In genomic region chr14:14984710-14985647, GRCm38 (mm10) we compare ENCODE assay signal across 8 mouse cellular contexts.
A peak's percentile ranks its signal among the peaks of the same experiment; 100 is the strongest.
DNase-seq lines count a peak whose midpoint lies in the region; ATAC-seq and TF ChIP-seq lines count a peak whose summit lies in the region.

No protein-coding gene starts in this region.

- H3K36me3 ChIP-seq in embryonic facial prominence, embryonic 14.5 days (ENCODE audit: control insufficient read depth, insufficient read depth, low read length), result no peaks in the 10 kb centered on the region
- H3K36me3 ChIP-seq in heart, embryonic 12.5 days, result no peaks in the 10 kb centered on the region
- no peaks in the 10 kb centered on the region for H3K36me3 ChIP-seq in kidney, postnatal 0 days (ENCODE audit: insufficient read depth, low read length)
- H3K36me3 ChIP-seq in liver, embryonic 13.5 days, result no peaks in the 10 kb centered on the region
- no peaks in the 10 kb centered on the region for H3K36me3 ChIP-seq in neural tube, embryonic 13.5 days
- no peaks in the 10 kb centered on the region for H3K36me3 ChIP-seq in stomach, embryonic 16.5 days (ENCODE audit: control insufficient read depth, insufficient read depth, low read length)

- 41% methylated on average over 11 of the region's 11 CpGs for WGBS in embryonic facial prominence, embryonic 14.5 days
- 33% methylated on average over 11 of the region's 11 CpGs for WGBS in heart, embryonic 12.5 days
- WGBS in kidney, postnatal 0 days, result 44% methylated on average over 11 of the region's 11 CpGs
- 31% methylated on average over 11 of the region's 11 CpGs for WGBS in liver, embryonic 13.5 days (ENCODE audit: insufficient replicate concordance)
- 44% methylated on average over 11 of the region's 11 CpGs for WGBS in neural tube, embryonic 13.5 days
- 36% methylated on average over 11 of the region's 11 CpGs for WGBS in stomach, embryonic 16.5 days

- H3K4me3 ChIP-seq in embryonic facial prominence, embryonic 14.5 days (ENCODE audit: low read depth, low read length), result no peak overlapping the region
- H3K4me3 ChIP-seq in heart, embryonic 12.5 days, result no peak overlapping the region
- H3K4me3 ChIP-seq in kidney, postnatal 0 days (replicated peaks; ENCODE audit: low read depth, low read length), result no peak overlapping the region
- H3K4me3 ChIP-seq in liver, embryonic 13.5 days (replicated peaks), result no peak overlapping the region
- no peak overlapping the region for H3K4me3 ChIP-seq in neural tube, embryonic 13.5 days
- H3K4me3 ChIP-seq in stomach, embryonic 16.5 days (replicated peaks; ENCODE audit: low read length), result no peak overlapping the region

- TF ChIP-seq CTCF in kidney, postnatal 0 days (IDR thresholded peaks at IDR 0.05; ENCODE audit: low read depth), result peak; percentile 95

- no peaks in the 10 kb centered on the region for H3K27me3 ChIP-seq in embryonic facial prominence, embryonic 14.5 days (replicated peaks; ENCODE audit: control insufficient read depth, insufficient read depth, low read length)
- no peaks in the 10 kb centered on the region for H3K27me3 ChIP-seq in heart, embryonic 12.5 days (replicated peaks)
- no peaks in the 10 kb centered on the region for H3K27me3 ChIP-seq in kidney, postnatal 0 days (ENCODE audit: insufficient read depth, low read length)
- no peaks in the 10 kb centered on the region for H3K27me3 ChIP-seq in liver, embryonic 13.5 days
- no peaks in the 10 kb centered on the region for H3K27me3 ChIP-seq in neural tube, embryonic 13.5 days
- H3K27me3 ChIP-seq in stomach, embryonic 16.5 days (ENCODE audit: control insufficient read depth, insufficient read depth, low read length), result no peaks in the 10 kb centered on the region

- peak; percentile 78 for ATAC-seq in embryonic facial prominence, embryonic 14.5 days (ENCODE audit: low read depth)
- peak; percentile 34; the same call in 1 of the 2 replicates for ATAC-seq in heart, embryonic 12.5 days (ENCODE audit: insufficient number of reproducible peaks, low FRiP score)
- ATAC-seq in kidney, postnatal 0 days (replicated peaks; ENCODE audit: low FRiP score, low read depth), result peak; percentile 71; the same call in 1 of the 2 replicates
- ATAC-seq in liver, embryonic 13.5 days (ENCODE audit: low read depth), result no peak
- ATAC-seq in neural tube, embryonic 13.5 days (ENCODE audit: low read depth), result peak; percentile 88
- ATAC-seq in stomach, embryonic 16.5 days (ENCODE audit: insufficient read depth, low FRiP score), result peak; percentile 64

- no peak overlapping the region for H3K4me2 ChIP-seq in embryonic facial prominence, embryonic 14.5 days (ENCODE audit: low read depth, low read length)
- no peak overlapping the region for H3K4me2 ChIP-seq in heart, embryonic 12.5 days
- H3K4me2 ChIP-seq in kidney, postnatal 0 days (ENCODE audit: low read length), result no peak overlapping the region
- no peak overlapping the region for H3K4me2 ChIP-seq in liver, embryonic 13.5 days
- no peak overlapping the region for H3K4me2 ChIP-seq in neural tube, embryonic 13.5 days
- no peak overlapping the region for H3K4me2 ChIP-seq in stomach, embryonic 16.5 days (ENCODE audit: low read depth, low read length)

- H3K4me1 ChIP-seq in embryonic facial prominence, embryonic 14.5 days (ENCODE audit: control insufficient read depth, insufficient read depth, low read length), result no peaks in the 10 kb centered on the region
- H3K4me1 ChIP-seq in heart, embryonic 12.5 days (replicated peaks), result peaks cover 14% of the 10 kb centered on the region
- no peaks in the 10 kb centered on the region for H3K4me1 ChIP-seq in kidney, postnatal 0 days (replicated peaks; ENCODE audit: insufficient read depth, low read length)
- no peaks in the 10 kb centered on the region for H3K4me1 ChIP-seq in liver, embryonic 13.5 days (replicated peaks)
- H3K4me1 ChIP-seq in neural tube, embryonic 13.5 days (replicated peaks), result no peaks in the 10 kb centered on the region
- no peaks in the 10 kb centered on the region for H3K4me1 ChIP-seq in stomach, embryonic 16.5 days (ENCODE audit: control insufficient read depth, insufficient read depth, low read length)

- no peaks in the 10 kb centered on the region for H3K9me3 ChIP-seq in embryonic facial prominence, embryonic 14.5 days (ENCODE audit: control insufficient read depth, low read length)
- no peaks in the 10 kb centered on the region for H3K9me3 ChIP-seq in heart, embryonic 12.5 days (replicated peaks)
- no peaks in the 10 kb centered on the region for H3K9me3 ChIP-seq in kidney, postnatal 0 days (replicated peaks; ENCODE audit: low read length)
- no peaks in the 10 kb centered on the region for H3K9me3 ChIP-seq in liver, embryonic 13.5 days (replicated peaks)
- H3K9me3 ChIP-seq in neural tube, embryonic 13.5 days, result no peaks in the 10 kb centered on the region
- no peaks in the 10 kb centered on the region for H3K9me3 ChIP-seq in stomach, embryonic 16.5 days (replicated peaks; ENCODE audit: control insufficient read depth, low read length)

- DNase-seq in B cell, adult 2 months, result peak; percentile 61 to 64
- peak; percentile 10 to 26 for DNase-seq in adrenal gland, postnatal 4 days (ENCODE audit: low spot score in 2 of 2)
- DNase-seq in embryonic facial prominence, embryonic 14.5 days (ENCODE audit: low spot score), result peak; percentile 81
- peak; percentile 91 for DNase-seq in kidney, postnatal 0 days (ENCODE audit: low spot score)
- DNase-seq in liver, embryonic 13.5 days, result peak; percentile 8

- H3K9ac ChIP-seq in embryonic facial prominence, embryonic 14.5 days (ENCODE audit: low read depth, low read length), result no peak overlapping the region
- no peak overlapping the region for H3K9ac ChIP-seq in heart, embryonic 12.5 days
- H3K9ac ChIP-seq in kidney, postnatal 0 days (ENCODE audit: low read depth, low read length), result no peak overlapping the region
- no peak overlapping the region for H3K9ac ChIP-seq in liver, embryonic 13.5 days
- H3K9ac ChIP-seq in neural tube, embryonic 13.5 days, result no peak overlapping the region
- H3K9ac ChIP-seq in stomach, embryonic 16.5 days (ENCODE audit: low read length), result no peak overlapping the region

- H3K27ac ChIP-seq in embryonic facial prominence, embryonic 14.5 days (replicated peaks; ENCODE audit: low read depth, low read length), result no peak overlapping the region
- H3K27ac ChIP-seq in heart, embryonic 12.5 days (ENCODE audit: poor library complexity, severe bottlenecking), result no peak overlapping the region
- no peak overlapping the region for H3K27ac ChIP-seq in kidney, postnatal 0 days
- H3K27ac ChIP-seq in liver, embryonic 13.5 days, result no peak overlapping the region
- H3K27ac ChIP-seq in neural tube, embryonic 13.5 days (replicated peaks), result no peak overlapping the region
- no peak overlapping the region for H3K27ac ChIP-seq in stomach, embryonic 16.5 days (ENCODE audit: low read length)

Comparison
In these comparisons a context has a peak if more than half of its experiments do, and no peak if none do; other contexts are left out.
1. DNase-seq: peak in every context shown above with its lines; median percentile 91 in kidney, postnatal 0 days; 81 in embryonic facial prominence, embryonic 14.5 days; 62 in B cell, adult 2 months; 18 in adrenal gland, postnatal 4 days; 8 in liver, embryonic 13.5 days.